Mouse (Mus musculus): ENCODE measurements around the gene Snx30. TPM values are rescaled to one million over a fixed set of nuclear protein-coding genes. Genes with fewer than 3 reads are reported as not detected.

Gene Snx30
- total RNA-seq (2017), result 23.1 to 30.4 TPM (median 26.6 TPM) in 3 replicates

DNA sequence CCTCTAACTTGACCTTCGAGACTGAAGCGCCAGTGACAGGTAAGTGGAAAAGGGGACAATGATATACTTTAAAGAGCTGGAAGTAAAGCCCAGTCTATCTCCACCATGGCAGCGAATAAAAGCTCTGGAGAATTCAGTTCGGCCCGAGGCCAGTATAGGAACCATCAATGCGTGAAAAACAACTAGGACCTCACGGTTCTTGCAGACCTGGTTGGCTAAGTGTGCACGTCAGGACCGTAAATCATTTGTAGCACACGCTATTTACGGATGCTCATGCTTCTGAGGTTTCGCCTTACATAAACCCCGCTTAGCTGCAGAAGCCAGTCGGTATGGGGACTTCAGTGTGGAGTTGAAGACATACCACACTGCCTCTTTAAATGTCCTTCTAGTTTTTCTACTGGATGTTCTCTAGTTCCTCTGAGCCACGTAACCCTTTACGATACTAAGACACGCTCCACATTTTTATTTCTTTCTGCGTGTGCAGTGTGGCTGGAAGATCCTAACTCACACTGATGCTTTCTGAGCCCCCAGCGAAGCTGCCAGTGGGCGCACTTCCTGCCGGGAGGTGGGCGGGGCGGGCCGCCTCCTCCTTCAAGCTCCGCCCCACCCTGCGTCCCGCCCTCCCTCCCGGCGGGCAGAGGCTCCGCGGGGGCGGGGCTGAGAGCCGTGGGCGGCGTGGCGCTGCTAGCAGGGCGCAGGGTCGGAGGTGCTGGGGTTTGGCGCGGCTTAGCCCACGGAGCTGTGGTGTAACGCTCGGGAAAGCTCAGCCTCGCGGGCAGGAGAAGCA lies at the start of gene Snx30:
TSS of gene Snx30 (plus strand) at position 660 of the 787 bp plus-strand sequence.
- peak; percentile 33 for ATAC-seq (replicated peaks; ENCODE audit: insufficient number of reproducible peaks, low FRiP score, low TSS enrichment, poor library complexity, severe bottlenecking)

DNA sequence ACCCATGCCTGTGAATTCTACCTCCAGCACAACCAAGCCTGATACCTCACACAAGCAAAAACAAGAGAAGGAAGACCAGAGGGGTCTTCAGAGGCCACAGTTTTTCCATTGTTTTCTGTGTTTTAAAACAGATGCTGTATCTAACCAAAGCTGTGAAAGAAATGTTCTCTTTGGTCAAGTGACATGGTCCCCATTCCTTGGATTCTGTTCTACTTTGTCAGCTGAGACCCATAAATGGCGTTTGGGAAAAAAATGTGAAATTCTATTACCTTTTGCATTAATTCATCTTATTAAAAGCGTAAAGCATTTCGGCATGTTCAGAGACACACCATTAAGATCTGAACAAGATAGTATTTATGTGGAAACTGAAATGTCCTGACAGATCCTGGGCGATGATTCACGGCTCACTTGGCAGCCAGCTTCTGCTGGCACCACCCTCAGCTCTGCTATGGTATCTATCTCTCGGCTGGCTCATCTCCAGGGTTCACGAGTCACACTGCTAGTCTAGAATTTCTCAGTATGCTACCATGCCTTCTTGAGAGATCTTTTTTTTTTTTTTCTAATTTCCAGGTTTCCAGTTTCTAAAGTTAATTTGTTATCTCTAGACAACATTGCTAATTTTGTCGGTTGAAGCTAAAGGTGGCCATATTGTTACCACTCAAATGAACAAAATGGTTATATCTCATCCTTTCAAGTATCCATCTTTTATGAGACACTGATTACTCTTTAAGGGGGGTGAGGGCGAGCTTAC lies 49.1 kb upstream of the Snx30 start:
- ATAC-seq (replicated peaks; ENCODE audit: insufficient number of reproducible peaks, low FRiP score, low TSS enrichment, poor library complexity, severe bottlenecking), result no peak

GRCm38 (mm10) chr4:59757452-59758435 lies 47.9 kb upstream of the Snx30 start:
- ATAC-seq (replicated peaks; ENCODE audit: insufficient number of reproducible peaks, low FRiP score, low TSS enrichment, poor library complexity, severe bottlenecking), result no peak

DNA sequence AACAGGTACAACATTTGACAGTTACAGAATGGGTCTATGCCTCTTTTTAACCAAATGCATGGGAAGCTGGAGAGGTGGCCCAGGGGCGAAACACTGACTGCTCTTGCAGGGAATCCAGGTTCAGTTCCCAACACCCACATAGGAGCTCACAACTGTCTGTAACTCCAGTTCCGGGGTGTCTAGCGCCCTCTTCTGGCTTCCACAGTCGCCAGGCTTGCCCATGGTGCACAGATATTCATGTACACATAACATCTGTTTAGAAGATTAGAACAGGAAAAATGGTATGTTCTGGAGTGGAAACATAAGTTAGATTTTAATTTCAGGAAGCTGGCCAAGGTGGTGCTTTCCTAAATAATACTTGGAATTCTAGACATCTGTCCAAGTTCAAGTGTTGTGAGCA lies 45.6 kb upstream of the Snx30 start:
- no peak for ATAC-seq (replicated peaks; ENCODE audit: insufficient number of reproducible peaks, low FRiP score, low TSS enrichment, poor library complexity, severe bottlenecking)

DNA sequence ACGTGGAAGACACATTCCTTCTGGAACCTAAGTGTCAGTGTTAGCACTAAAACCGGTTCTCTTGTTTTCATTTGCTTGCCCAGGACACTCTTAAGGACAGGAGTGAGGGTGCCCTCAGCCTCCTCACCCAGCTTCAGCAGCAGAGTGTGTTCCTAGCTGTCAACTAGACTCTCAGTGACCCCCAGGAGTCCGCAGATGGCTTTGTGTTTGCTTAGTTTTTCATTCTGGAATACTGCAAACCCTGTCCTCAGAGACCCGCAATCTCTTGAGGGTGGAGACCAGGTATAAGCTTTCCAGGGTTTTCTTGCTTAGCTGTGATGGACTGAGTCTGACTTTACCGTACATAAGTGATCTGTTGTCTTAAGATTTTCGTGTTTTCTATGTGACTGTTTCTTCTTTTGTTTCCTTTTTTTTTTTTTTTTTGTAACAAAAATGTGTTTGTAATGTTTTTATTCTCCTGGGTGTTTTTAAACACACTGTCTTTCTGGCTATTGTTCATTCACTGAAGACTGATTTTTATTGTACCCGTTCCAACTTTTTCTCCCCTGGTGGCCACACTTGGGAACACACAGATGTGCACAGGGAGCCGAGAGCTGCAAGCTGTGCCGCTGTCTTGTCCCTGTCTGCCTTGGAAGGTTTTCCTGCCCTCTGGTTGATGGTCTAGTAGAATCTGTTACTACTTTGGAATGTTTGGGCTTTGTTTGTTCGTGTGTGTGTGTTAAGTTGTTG lies 44.8 kb upstream of the Snx30 start:
- ATAC-seq (replicated peaks; ENCODE audit: insufficient number of reproducible peaks, low FRiP score, low TSS enrichment, poor library complexity, severe bottlenecking), result no peak

DNA sequence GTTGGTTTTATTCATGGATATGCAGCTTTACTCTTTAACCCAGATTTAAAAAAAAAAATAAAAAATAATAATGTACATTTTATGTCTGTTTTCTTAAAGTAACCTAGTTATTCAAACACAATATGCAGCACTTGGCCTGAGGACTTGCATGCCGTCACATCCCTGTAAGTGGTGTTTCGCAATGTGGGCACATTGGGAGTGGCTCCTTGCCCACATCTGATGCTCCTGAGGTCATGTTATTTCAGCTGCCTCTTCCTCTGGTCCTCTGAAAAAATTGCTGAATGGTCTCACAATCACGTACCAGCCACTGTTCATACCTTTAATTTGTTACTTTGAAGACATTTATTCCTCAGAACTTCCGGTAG lies 44.3 kb upstream of the Snx30 start:
- ATAC-seq (replicated peaks; ENCODE audit: insufficient number of reproducible peaks, low FRiP score, low TSS enrichment, poor library complexity, severe bottlenecking), result no peak

GRCm38 (mm10) chr4:59764950-59765349 lies 40.7 kb upstream of the Snx30 start:
- ATAC-seq (replicated peaks; ENCODE audit: insufficient number of reproducible peaks, low FRiP score, low TSS enrichment, poor library complexity, severe bottlenecking), result no peak

DNA sequence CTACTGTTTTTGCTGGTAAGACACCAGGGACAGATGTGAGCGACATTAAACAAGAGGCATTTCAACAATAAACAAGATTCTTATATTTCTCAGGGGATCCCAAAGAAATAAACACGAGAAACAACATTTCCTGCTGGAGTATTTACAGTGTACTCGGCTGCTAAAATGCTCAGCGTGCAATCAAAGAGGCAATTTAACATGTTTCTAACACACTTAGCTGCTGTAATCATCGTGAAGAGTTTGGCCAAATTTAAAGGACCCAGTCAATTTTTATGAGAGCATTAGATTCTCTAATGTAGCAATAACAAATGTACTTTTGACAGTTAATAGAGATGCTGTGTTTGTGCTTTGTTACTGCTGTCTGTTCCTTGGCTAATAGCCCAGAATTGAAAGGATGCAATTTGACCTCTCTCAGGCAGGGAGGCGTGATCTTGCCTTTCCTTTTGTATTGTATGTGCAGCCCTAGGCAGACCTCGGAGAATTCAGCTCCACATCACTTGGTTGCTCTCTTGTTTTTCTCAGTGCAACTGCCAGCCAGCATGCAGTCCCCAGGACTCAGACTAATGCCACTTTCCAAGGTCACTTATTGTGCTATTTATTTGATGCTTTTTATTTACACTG lies 40.1 kb upstream of the Snx30 start:
- ATAC-seq (replicated peaks; ENCODE audit: insufficient number of reproducible peaks, low FRiP score, low TSS enrichment, poor library complexity, severe bottlenecking), result no peak

- ATAC-seq (replicated peaks; ENCODE audit: insufficient number of reproducible peaks, low FRiP score, low TSS enrichment, poor library complexity, severe bottlenecking), result no peak
Observed at GRCm38 (mm10) chr4:59767717-59768116, 37.9 kb upstream of the Snx30 start.

- ATAC-seq (replicated peaks; ENCODE audit: insufficient number of reproducible peaks, low FRiP score, low TSS enrichment, poor library complexity, severe bottlenecking), result no peak
Observed at GRCm38 (mm10) chr4:59772171-59772879, 33.3 kb upstream of the Snx30 start.

- ATAC-seq (replicated peaks; ENCODE audit: insufficient number of reproducible peaks, low FRiP score, low TSS enrichment, poor library complexity, severe bottlenecking), result no peak
Observed at GRCm38 (mm10) chr4:59777828-59778227, 27.8 kb upstream of the Snx30 start.

DNA sequence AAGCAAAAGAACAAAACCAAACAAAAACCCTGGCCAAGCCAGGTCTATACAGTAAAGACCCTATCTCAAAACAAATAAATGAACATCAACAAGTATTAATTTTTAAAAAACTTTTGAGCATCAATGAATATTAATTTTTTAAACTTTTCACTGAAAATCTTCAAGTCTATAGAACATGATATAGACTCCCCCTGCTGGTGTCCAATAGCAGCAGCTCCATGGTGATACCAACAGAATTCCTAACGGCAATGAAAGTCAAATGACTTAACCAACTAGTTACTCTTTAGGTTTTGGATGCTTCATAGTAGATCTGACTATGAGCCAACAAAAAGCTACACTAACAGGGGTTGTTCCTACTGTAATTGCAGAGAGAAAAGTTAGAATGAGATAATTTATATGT lies 25.1 kb upstream of the Snx30 start:
- no peak for ATAC-seq (replicated peaks; ENCODE audit: insufficient number of reproducible peaks, low FRiP score, low TSS enrichment, poor library complexity, severe bottlenecking)

- peak; percentile 30 for ATAC-seq (replicated peaks; ENCODE audit: insufficient number of reproducible peaks, low FRiP score, low TSS enrichment, poor library complexity, severe bottlenecking)
Observed at GRCm38 (mm10) chr4:59782853-59783684, 22.6 kb upstream of the Snx30 start.

DNA sequence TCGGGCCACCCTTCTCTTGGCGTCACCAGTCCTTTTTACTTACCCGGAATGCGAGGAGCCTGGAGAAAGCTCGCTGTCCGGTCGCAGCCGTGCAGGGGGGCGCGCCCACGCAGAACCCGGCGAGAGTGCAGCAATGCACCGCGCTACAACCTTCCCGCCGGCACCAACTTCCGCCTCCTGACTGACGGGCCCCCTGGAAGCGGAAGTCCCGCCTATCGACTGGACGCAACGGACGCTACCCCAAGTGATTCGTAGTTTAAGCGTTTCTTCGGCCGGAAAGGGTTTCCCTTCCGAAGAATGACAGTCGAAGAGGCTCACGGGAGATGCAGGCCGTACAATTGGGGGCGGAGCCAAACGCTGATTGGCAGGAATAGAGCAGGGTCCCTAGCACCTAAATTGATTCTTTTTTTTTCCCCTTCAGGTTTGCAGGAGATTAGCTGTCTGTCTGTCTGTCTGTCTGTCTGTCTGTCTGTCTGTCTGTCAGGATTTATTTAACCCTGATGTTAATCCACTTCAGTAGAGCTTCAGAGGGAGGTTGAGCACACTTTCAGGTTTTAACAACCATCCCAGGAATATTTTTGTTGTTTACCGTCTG lies 21.9 kb upstream of the Snx30 start:
- peak; percentile 98 for ATAC-seq (replicated peaks; ENCODE audit: insufficient number of reproducible peaks, low FRiP score, low TSS enrichment, poor library complexity, severe bottlenecking)

GRCm38 (mm10) chr4:59785412-59785811 lies 20.2 kb upstream of the Snx30 start:
- ATAC-seq (replicated peaks; ENCODE audit: insufficient number of reproducible peaks, low FRiP score, low TSS enrichment, poor library complexity, severe bottlenecking), result no peak

DNA sequence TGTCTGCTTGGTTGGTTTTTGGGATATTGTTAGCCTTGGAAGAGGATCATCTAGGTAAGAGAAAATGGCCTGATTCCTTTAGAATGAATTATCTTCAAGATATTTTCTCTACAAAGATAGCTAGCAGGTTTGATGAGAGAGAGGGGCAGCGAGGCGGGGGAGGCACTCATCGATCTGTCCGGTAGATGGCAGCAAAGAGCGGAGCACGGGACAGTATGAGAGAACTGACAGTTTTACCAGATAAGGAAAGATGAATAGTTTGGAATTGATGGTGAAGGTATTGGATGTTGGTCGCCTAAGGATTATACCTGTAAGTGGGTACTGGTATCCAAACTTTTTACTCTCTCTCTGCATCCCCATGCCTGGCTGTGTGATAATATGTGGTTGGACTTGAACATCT lies 19.0 kb upstream of the Snx30 start:
- peak; percentile 28; the same call in 1 of the 2 replicates for ATAC-seq (replicated peaks; ENCODE audit: insufficient number of reproducible peaks, low FRiP score, low TSS enrichment, poor library complexity, severe bottlenecking)

Measured in monocyte, adult 5-6 weeks (primary cell).